Mouse (Mus musculus): ENCODE results near the gene Ssrp1. TPM values are rescaled to one million over a fixed set of nuclear protein-coding genes. Genes with fewer than 3 reads are reported as not detected.

The Ssrp1 gene
- total and polyA plus RNA-seq, 3 experiments, result 241 to 437 (median 297) TPM

- H3K4me3 ChIP-seq (replicated peaks in 1 of 3; ENCODE audit: low read depth in 2 of 3, low read length in 2 of 3, poor library complexity in 1 of 3), result no peak overlapping the region
- peaks cover 0 to 5% of the 10 kb centered on the region in 2 experiments for H3K36me3 ChIP-seq (replicated peaks in 1 of 2; ENCODE audit: control insufficient read depth in 1 of 2, insufficient read depth in 1 of 2, low read length in 1 of 2)
- no peak overlapping the region for H3K9ac ChIP-seq (ENCODE audit: insufficient read depth, low read depth)
- peaks cover 14 to 62% of the 10 kb centered on the region in 2 experiments for H3K4me1 ChIP-seq (ENCODE audit: control insufficient read depth in 1 of 2, insufficient read depth in 2 of 2)
- DNase-seq (ENCODE audit: extremely low read depth), result no peak
- in situ Hi-C loops (cut with MboI; ENCODE audit: low pct_ligation_motif_present, low pct_unique_long_range_greater_than_20kb, low sequenced_read_pairs) (no loop called here), dilution Hi-C loops (cut with MboI; ENCODE audit: extremely low pct_ligation_motif_present, extremely low pct_unique_long_range_greater_than_20kb, low sequenced_read_pairs) (no loop called here)
- no peaks in the 10 kb centered on the region for H3K79me2 ChIP-seq (replicated peaks; ENCODE audit: control insufficient read depth, extremely low read depth, insufficient read depth, poor library complexity, severe bottlenecking)
- no peaks in the 10 kb centered on the region for H3K27me3 ChIP-seq (replicated peaks)
- no peak overlapping the region for H3K27ac ChIP-seq (ENCODE audit: insufficient read depth, low read depth)
- H3K4me2 ChIP-seq (ENCODE audit: insufficient read depth, low read depth, poor library complexity, severe bottlenecking), result no peak overlapping the region
- H3K9me3 ChIP-seq (replicated peaks; ENCODE audit: low read length), result no peaks in the 10 kb centered on the region
- TF ChIP-seq CHD1 (IDR thresholded peaks at IDR 0.05; ENCODE audit: low read depth, low read length) (no peak), MAZ (IDR thresholded peaks at IDR 0.05; ENCODE audit: low read depth, low read length) (no peak), CHD2 (IDR thresholded peaks at IDR 0.05; ENCODE audit: low read length) (no peak), IRF4 (IDR thresholded peaks at IDR 0.05; ENCODE audit: low read depth, low read length) (no peak), NRF1 (IDR thresholded peaks at IDR 0.05; ENCODE audit: low read depth, low read length) (no peak), ETS1 (conservative IDR thresholded peaks at IDR 0.05; ENCODE audit: low read depth, low read length) (no peak)
Measured at GRCm38 (mm10) chr2:85030989-85031388, 6.0 kb upstream of the Ssrp1 start.

GRCm38 (mm10) chr2:85033121-85033520 lies 3.9 kb upstream of the Ssrp1 start:
- Histone ChIP-seq H3K36me3 (replicated peaks in 1 of 2; ENCODE audit: control insufficient read depth in 1 of 2, insufficient read depth in 1 of 2, low read length in 1 of 2) (peaks cover 0 to 5% of the 10 kb centered on the region in 2 experiments), H3K9ac (ENCODE audit: insufficient read depth, low read depth) (peak overlapping the region; percentile 20; the same call in 1 of the 2 replicates), H3K4me1 (ENCODE audit: control insufficient read depth in 1 of 2, insufficient read depth in 2 of 2) (peaks cover 12 to 47% of the 10 kb centered on the region in 2 experiments), H3K4me3 (replicated peaks in 1 of 3; ENCODE audit: low read depth in 2 of 3, low read length in 2 of 3, poor library complexity in 1 of 3) (peak overlapping the region in 1 of 3 experiments; percentile 3), H3K27ac (ENCODE audit: insufficient read depth, low read depth) (no peak overlapping the region), H3K9me3 (replicated peaks; ENCODE audit: low read length) (no peaks in the 10 kb centered on the region), H3K79me2 (replicated peaks; ENCODE audit: control insufficient read depth, extremely low read depth, insufficient read depth, poor library complexity, severe bottlenecking) (peaks cover 10% of the 10 kb centered on the region), H3K4me2 (ENCODE audit: insufficient read depth, low read depth, poor library complexity, severe bottlenecking) (no peak overlapping the region), H3K27me3 (replicated peaks) (no peaks in the 10 kb centered on the region)
- dilution Hi-C loops (cut with MboI; ENCODE audit: extremely low pct_ligation_motif_present, extremely low pct_unique_long_range_greater_than_20kb, low sequenced_read_pairs) (no loop called here), in situ Hi-C loops (cut with MboI; ENCODE audit: low pct_ligation_motif_present, low pct_unique_long_range_greater_than_20kb, low sequenced_read_pairs) (no loop called here)
- no peak for DNase-seq (ENCODE audit: extremely low read depth)
- TF ChIP-seq HCFC1 (IDR thresholded peaks at IDR 0.05; ENCODE audit: low read depth, low read length) (no peak), ETS1 (conservative IDR thresholded peaks at IDR 0.05; ENCODE audit: low read depth, low read length) (no peak), SMC3 (IDR thresholded peaks at IDR 0.05; ENCODE audit: low read depth, low read length) (no peak), ELF1 (IDR thresholded peaks at IDR 0.05; ENCODE audit: low read depth, low read length) (no peak), KAT2A (IDR thresholded peaks at IDR 0.05; ENCODE audit: insufficient replicate concordance, low read length) (no peak), IRF4 (IDR thresholded peaks at IDR 0.05; ENCODE audit: low read depth, low read length) (no peak), CHD1 (IDR thresholded peaks at IDR 0.05; ENCODE audit: low read depth, low read length) (no peak), MAFK (IDR thresholded peaks at IDR 0.05; ENCODE audit: insufficient replicate concordance, low read length) (no peak), SIN3A (IDR thresholded peaks at IDR 0.05; ENCODE audit: low read length) (no peak), EP300 (IDR thresholded peaks at IDR 0.05; ENCODE audit: low read length) (no peak), POLR2AphosphoS2 (IDR thresholded peaks at IDR 0.05; ENCODE audit: low read depth, low read length) (no peak)
